Mouse (Mus musculus) liver, embryonic 14.5 days (tissue): ENCODE measurements around the gene Ccdc24.

Experiments used
- CTCF ChIP-seq: IDR thresholded peaks from 2 replicates; pipeline ENCODE4 v1.5.1; 2016; ENCODE audit warnings: antibody characterized with exemption, low read depth, control low read depth
- EP300 ChIP-seq: IDR thresholded peaks from 2 replicates; pipeline ENCODE4 v1.6.1; 2016; ENCODE audit warnings: antibody characterized with exemption, low read depth

DNA sequence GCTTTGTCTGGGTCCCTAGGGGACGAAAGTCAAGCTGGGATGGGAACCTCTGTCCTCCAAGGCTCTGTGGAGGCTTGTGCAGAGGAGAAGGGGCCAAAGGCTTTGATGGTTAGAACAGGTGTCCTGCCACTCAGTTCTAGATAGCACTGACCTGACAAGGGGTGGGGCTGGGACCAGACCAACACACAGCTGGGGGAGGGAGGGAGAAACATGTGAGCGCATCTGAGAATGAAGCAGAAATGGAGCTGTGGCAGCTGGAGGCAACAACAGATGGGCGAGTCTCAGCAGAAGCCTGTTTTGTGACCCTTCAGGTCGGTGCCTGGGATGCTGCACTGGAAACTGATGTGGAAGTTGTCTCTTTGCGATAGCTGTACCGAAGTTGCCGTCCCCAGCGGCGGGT, 3.0 kb downstream of the Ccdc24 start:
- TF ChIP-seq EP300 (no peak), CTCF (no peak)
